Mouse (Mus musculus) G1E (cell line): ENCODE results near the gene Gm10031.

Source experiments
- CTCF ChIP-seq: IDR thresholded peaks from 2 replicates; pipeline ENCODE4 v1.5.1; 2012; ENCODE audit warnings: low read depth, low read length, inconsistent platforms, mixed read lengths
- GATA1 ChIP-seq: IDR thresholded peaks from 2 replicates; pipeline ENCODE4 v1.6.1; 2012; ENCODE audit warnings: borderline replicate concordance, low read length, inconsistent platforms, mixed read lengths
- TAL1 ChIP-seq: conservative IDR thresholded peaks from 2 replicates; pipeline ENCODE4 v1.6.1; 2012; ENCODE audit warnings: low read depth, low read length, inconsistent platforms, mixed read lengths

DNA sequence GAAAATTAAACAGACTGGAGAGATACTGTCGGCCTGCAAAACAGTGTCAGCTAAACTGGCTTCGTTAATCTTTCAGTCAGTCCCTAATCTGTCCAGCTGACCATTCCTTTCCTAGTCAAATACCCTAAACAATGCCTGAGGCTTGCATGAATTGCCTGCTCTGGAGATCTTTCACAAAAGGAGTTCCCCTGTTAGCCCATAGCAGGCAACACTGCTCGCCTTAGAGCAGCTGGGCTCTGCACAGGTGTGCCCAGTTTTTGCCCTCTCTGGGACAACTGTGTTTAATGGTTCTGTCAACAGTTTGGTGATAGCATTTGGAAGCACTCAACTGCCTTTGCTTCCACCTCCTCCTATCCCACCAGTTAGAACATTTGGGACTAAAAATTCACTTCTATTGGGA is 49.0 kb upstream of the Gm10031 start:
- TF ChIP-seq CTCF (no peak), TAL1 (no peak), GATA1 (no peak)
